Comparison of ENCODE assay signal across 8 mouse cellular contexts in genomic region chr8:45816765-45817426, GRCm38 (mm10).
DNase-seq lines count a peak whose midpoint lies in the region; ATAC-seq and TF ChIP-seq lines count a peak whose summit lies in the region.

No protein-coding gene starts in this region.

- ATAC-seq in forebrain, embryonic 12.5 days (ENCODE audit: low FRiP score) = peak; percentile 30; the same call in 1 of the 2 replicates

- no peak for TF ChIP-seq POLR2A in heart, adult 2 months (IDR thresholded peaks at IDR 0.05; ENCODE audit: insufficient read depth, low read depth, low read length)
- TF ChIP-seq POLR2A in spleen, adult 2 months (IDR thresholded peaks at IDR 0.05; ENCODE audit: low read depth, low read length) = no peak

- TF ChIP-seq CTCF in heart, adult 2 months (IDR thresholded peaks at IDR 0.05) = peak; percentile 98
- TF ChIP-seq CTCF in spleen, adult 2 months (IDR thresholded peaks at IDR 0.05; ENCODE audit: extremely low read depth, insufficient read depth, insufficient read length, insufficient replicate concordance) = peak; percentile 46; the same call in 1 of the 2 replicates

- H3K27me3 ChIP-seq in heart, adult 2 months (ENCODE audit: control insufficient read depth, insufficient read depth, low read length) = no peaks in the 10 kb centered on the region
- H3K27me3 ChIP-seq in forebrain, embryonic 12.5 days = no peaks in the 10 kb centered on the region
- no peaks in the 10 kb centered on the region for H3K27me3 ChIP-seq in spleen, adult 2 months (ENCODE audit: control insufficient read depth, insufficient read depth, low read length)

- no peak overlapping the region for H3K9ac ChIP-seq in heart, adult 2 months (ENCODE audit: low read depth, low read length)
- H3K9ac ChIP-seq in forebrain, embryonic 12.5 days = no peak overlapping the region

- no peak overlapping the region for H3K4me2 ChIP-seq in forebrain, embryonic 12.5 days

- intact Hi-C loops in heart, adult 2 months (cut with DNase I) = loop anchor here (1.0 to 2.0 kb wide), 2 partner anchors 68 to 117 kb away; partner anchors contain the start of genes Ccdc110 and Pdlim3

- no peak overlapping the region for H3K27ac ChIP-seq in heart, adult 2 months
- H3K27ac ChIP-seq in forebrain, embryonic 12.5 days = no peak overlapping the region
- H3K27ac ChIP-seq in spleen, adult 2 months (ENCODE audit: insufficient read depth, low read length) = no peak overlapping the region

- H3K36me3 ChIP-seq in heart, adult 2 months (ENCODE audit: control insufficient read depth, insufficient read depth, low read length) = peaks cover 4% of the 10 kb centered on the region
- H3K36me3 ChIP-seq in forebrain, embryonic 12.5 days (replicated peaks) = peaks cover 14% of the 10 kb centered on the region
- H3K36me3 ChIP-seq in spleen, adult 2 months (ENCODE audit: control insufficient read depth, insufficient read depth, low read length) = no peaks in the 10 kb centered on the region

- TF ChIP-seq EP300 in heart, adult 2 months (IDR thresholded peaks at IDR 0.05; ENCODE audit: insufficient read depth, low read depth, low read length) = no peak

- H3K9me3 ChIP-seq in forebrain, embryonic 12.5 days = no peaks in the 10 kb centered on the region

- no peaks in the 10 kb centered on the region for H3K4me1 ChIP-seq in heart, adult 2 months (ENCODE audit: control insufficient read depth, insufficient read depth, low read length)
- H3K4me1 ChIP-seq in forebrain, embryonic 12.5 days = no peaks in the 10 kb centered on the region
- H3K4me1 ChIP-seq in spleen, adult 2 months (ENCODE audit: control insufficient read depth, insufficient read depth, insufficient read length) = no peaks in the 10 kb centered on the region; the same call in 1 of the 2 replicates

- H3K79me2 ChIP-seq in heart, adult 2 months (replicated peaks; ENCODE audit: control insufficient read depth, insufficient read depth, low read length) = no peaks in the 10 kb centered on the region

- H3K4me3 ChIP-seq in heart, adult 2 months = no peak overlapping the region
- H3K4me3 ChIP-seq in forebrain, embryonic 12.5 days (replicated peaks) = no peak overlapping the region
- H3K4me3 ChIP-seq in spleen, adult 2 months (ENCODE audit: extremely low read depth, insufficient read depth, insufficient read length) = no peak overlapping the region

- 25% methylated on average over 7 of the region's 7 CpGs for WGBS in heart, adult 2 months
- WGBS in forebrain, embryonic 12.5 days = 22% methylated on average over 7 of the region's 7 CpGs
- WGBS in spleen, adult 2 months = 20% methylated on average over 7 of the region's 7 CpGs

- DNase-seq in heart, adult 2 months = peak; percentile 29 to 45
- DNase-seq in heart, adult 11 months = no peak
- DNase-seq in CD4-positive helper T cell, adult 2 months (ENCODE audit: low read depth, low spot score) = peak; percentile 17
- peak; percentile 20 for DNase-seq in brain, embryonic 18.5 days (ENCODE audit: low read depth, low spot score)
- DNase-seq in kidney, postnatal 36 days = peak; percentile 38 to 78
- DNase-seq in lung, postnatal 4 days = peak; percentile 28 to 68
- DNase-seq in spleen, adult 2 months (ENCODE audit: low read depth in 1 of 2, low spot score in 2 of 2) = peak; percentile 38 to 47
